Mouse (Mus musculus): ENCODE data around the gene Kndc1.

The Kndc1 gene

GRCm38 (mm10) chr7:139963814-139964213 lies 69.3 kb downstream of the Kndc1 start:
- CTCF ChIA-PET, result interaction anchor here in 3 of 4 experiments (0.7 to 1.3 kb wide), 3 partner anchors 31 to 100 kb away, joined by 3 to 4 read pairs (median 4); no protein-coding TSS in a partner anchor
- POLR2A ChIA-PET, result interaction anchor here in 3 of 4 experiments (0.5 to 1.6 kb wide), 7 partner anchors 9 to 480 kb away, joined by 3 to 8 read pairs (median 4); partner anchors contain the start of gene Fuom (in 1 of the 3)

GRCm38 (mm10) chr7:139967175-139967574 lies 72.7 kb downstream of the Kndc1 start:
- POLR2A ChIA-PET, result no interaction called here
- CTCF ChIA-PET, result interaction anchor here in 1 of 4 experiments (0.6 kb wide), 1 partner anchor 919 kb away, joined by 3 read pairs; no protein-coding TSS in a partner anchor

- CTCF ChIA-PET, result interaction anchor here (0.7 to 6.3 kb wide), 17 partner anchors 8 to 106 kb away, joined by 3 to 51 read pairs (median 7); partner anchors contain the start of genes 6430531B16Rik (in 2 of the 4) and Adam8 (in 1 of the 4)
- POLR2A ChIA-PET, result interaction anchor here in 2 of 4 experiments (0.7 to 2.2 kb wide), 4 partner anchors 18 to 1087 kb away, joined by 3 to 6 read pairs (median 5); partner anchors contain the start of gene Adam8 (in 1 of the 2)
These were observed 73.9 kb downstream of the Kndc1 start for GRCm38 (mm10) chr7:139968428-139968827.

GRCm38 (mm10) chr7:139969348-139970130 lies 75.0 kb downstream of the Kndc1 start:
- CTCF ChIA-PET, result interaction anchor here (0.5 to 6.3 kb wide), 66 partner anchors 7 to 1425 kb away, joined by 3 to 51 read pairs (median 4); partner anchors contain the start of genes 6430531B16Rik (in 2 of the 4), Adam8 (in 1 of the 4), Cfap46 (in 1 of the 4) and Kndc1 (in 1 of the 4)
- POLR2A ChIA-PET, result interaction anchor here (0.6 to 2.2 kb wide), 15 partner anchors 8 to 1252 kb away, joined by 3 to 7 read pairs (median 4); partner anchors contain the start of genes 6430531B16Rik (in 1 of the 4), Adam8 (in 1 of the 4) and Kndc1 (in 1 of the 4)

DNA sequence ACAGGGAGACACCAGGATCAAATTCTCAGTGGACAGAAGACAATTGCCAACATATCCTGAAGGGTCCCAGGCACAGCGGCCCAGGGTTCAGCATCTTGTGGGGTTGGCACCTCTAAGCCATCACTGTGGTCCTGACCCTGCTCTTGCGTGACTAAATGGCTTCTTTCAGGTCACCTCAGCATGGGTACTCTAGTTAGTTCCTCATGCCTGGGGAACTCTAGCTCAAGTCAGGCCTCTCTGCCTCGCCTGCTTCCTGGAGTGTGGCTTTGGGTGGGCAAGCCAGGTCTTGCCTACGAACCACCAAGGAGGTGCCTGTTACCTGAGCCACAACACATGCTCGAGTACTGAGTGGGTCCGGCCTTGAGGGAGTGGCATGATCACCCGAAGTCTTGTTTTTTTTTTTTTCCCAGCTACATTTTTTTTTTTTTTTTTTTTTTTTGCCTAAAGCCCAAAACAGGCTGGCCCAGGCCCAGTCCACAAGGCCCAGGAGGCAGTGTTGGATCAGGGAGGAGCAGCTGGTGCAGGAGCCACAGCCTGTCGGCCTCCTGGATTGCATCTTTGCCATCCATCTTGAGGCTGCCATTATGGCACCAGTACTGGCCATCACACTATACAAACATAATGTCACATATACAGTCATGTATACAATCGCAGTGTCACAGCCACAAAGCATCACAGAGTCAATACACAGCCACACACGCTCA lies 75.9 kb downstream of the Kndc1 start:
- CTCF ChIA-PET, result interaction anchor here (0.6 to 6.3 kb wide), 29 partner anchors 8 to 1424 kb away, joined by 3 to 51 read pairs (median 7); partner anchors contain the start of genes 6430531B16Rik (in 2 of the 4), Adam8 (in 1 of the 4), Cfap46 (in 1 of the 4) and Kndc1 (in 1 of the 4)

GRCm38 (mm10) chr7:139970979-139971378 lies 76.5 kb downstream of the Kndc1 start:
- CTCF ChIA-PET, result interaction anchor here in 3 of 4 experiments (1.4 to 6.3 kb wide), 8 partner anchors 16 to 92 kb away, joined by 7 to 51 read pairs (median 15); partner anchors contain the start of gene Adam8 (in 1 of the 3)
- POLR2A ChIA-PET, result interaction anchor here in 3 of 4 experiments (0.7 to 2.3 kb wide), 9 partner anchors 14 to 188 kb away, joined by 3 to 13 read pairs (median 4); partner anchors contain the start of genes Adam8 (in 1 of the 3) and Mtg1 (in 1 of the 3)

More for the DNA sequence above, 75.9 kb downstream of the Kndc1 start:
- POLR2A ChIA-PET, result interaction anchor here in 3 of 4 experiments (0.7 to 1.9 kb wide), 9 partner anchors 8 to 187 kb away, joined by 3 to 7 read pairs (median 4); partner anchors contain the start of gene 6430531B16Rik (in 1 of the 3)

DNA sequence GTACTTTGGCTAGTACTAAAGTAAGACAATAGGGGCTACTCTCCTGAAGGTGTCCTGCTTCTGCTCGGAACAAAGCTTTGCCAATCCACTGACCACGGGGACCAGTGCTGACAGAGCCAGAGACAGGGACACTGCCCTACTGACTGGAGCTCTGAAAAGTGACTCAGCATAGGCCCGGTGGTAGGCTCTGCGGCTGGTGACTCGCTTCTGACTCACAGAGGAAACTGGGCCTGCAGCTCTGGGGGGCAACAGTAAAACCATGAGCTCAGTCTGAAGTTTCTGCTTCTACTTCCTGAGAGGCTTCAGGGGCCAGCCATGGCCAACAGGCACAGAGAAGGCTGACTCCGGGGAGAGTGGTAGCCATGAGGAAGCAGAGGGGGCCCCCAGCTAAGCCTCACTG lies 76.9 kb downstream of the Kndc1 start:
- POLR2A ChIA-PET, result interaction anchor here in 2 of 4 experiments (0.9 to 3.1 kb wide), 10 partner anchors 14 to 166 kb away, joined by 3 to 13 read pairs (median 4); partner anchors contain the start of genes Adam8 (in 2 of the 2) and Mtg1 (in 1 of the 2)
- CTCF ChIA-PET, result interaction anchor here in 3 of 4 experiments (1.4 to 6.3 kb wide), 7 partner anchors 17 to 91 kb away, joined by 7 to 51 read pairs (median 15); partner anchors contain the start of gene Adam8 (in 1 of the 3)

DNA sequence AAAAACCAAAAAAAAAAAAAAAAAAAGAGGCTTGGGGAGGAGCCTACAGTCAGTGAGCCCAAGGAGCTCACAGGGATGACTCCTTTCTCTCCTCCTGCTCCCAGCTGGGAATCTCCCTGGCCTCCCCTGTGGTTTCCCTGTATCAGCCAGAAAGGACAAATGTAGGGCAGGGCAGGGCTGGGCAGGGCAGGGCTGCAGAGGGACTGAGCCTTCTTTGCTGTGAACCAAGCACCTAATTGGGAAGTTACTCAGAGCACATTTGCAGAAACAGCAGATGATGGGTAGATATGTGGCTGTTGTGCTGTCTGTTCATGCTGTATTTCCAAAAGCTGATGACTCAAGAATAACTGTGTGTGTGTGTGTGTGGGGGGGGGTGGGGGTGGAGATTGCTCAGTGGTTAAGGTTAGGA lies 78.4 kb downstream of the Kndc1 start:
- ChIA-PET CTCF (interaction anchor here in 3 of 4 experiments (0.6 to 6.3 kb wide), 7 partner anchors 21 to 89 kb away, joined by 3 to 51 read pairs (median 3); partner anchors contain the start of gene Adam8 (in 1 of the 3)), POLR2A (interaction anchor here (0.5 to 3.1 kb wide), 18 partner anchors 9 to 160 kb away, joined by 3 to 13 read pairs (median 3); partner anchors contain the start of genes Adam8 (in 2 of the 4), Tubgcp2 (in 1 of the 4) and Zfp511 (in 1 of the 4))

DNA sequence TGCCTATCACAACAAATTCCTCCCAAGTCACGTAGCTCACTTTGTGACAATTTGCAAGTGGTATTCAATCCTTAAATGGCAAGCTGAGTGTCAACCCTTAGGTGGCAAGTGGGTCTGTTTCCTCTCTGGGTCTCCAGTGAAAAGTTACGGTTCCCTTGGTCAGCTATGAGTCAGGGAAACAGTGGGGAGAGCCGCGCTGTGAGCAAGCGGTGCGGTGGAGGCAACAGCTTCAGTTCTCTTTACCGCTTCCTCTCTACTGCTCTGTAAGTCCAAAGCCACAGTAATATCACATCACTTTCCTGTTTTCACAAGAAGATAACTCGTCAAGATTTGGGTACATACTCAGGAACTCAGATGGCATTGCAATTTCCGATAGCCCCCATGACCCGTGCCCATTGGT lies 79.8 kb downstream of the Kndc1 start:
- ChIA-PET CTCF (interaction anchor here in 1 of 4 experiments (6.3 kb wide), 1 partner anchor 20 kb away, joined by 51 read pairs; the partner anchor contains the start of gene Adam8), POLR2A (interaction anchor here in 3 of 4 experiments (0.6 to 3.1 kb wide), 6 partner anchors 18 to 84 kb away, joined by 3 to 12 read pairs (median 4); partner anchors contain the start of gene Adam8 (in 1 of the 3))

DNA sequence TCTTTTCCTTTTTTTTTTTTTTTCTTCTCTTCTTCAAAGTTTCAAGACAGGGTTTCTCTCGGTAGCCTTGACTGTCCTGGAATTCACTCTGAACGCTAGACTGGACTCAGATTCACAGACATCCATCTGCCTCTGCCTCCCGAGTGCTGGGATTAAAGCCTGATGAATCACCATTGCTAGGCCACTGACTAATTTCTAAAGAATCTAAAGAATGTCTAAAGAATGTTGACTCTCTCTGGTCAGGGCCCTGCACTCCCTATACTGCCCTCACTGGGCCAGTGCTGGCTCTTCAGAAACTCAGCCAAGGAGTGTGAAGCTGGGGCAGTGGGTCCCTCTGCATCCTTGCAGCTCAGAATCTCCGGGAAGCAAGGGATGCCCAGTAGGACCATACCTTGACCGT lies 81.0 kb downstream of the Kndc1 start:
- CTCF ChIA-PET, result interaction anchor here in 3 of 4 experiments (0.6 to 0.7 kb wide), 3 partner anchors 19 to 75 kb away, joined by 3 to 5 read pairs (median 3); no protein-coding TSS in a partner anchor

GRCm38 (mm10) chr7:139978278-139978892 lies 83.9 kb downstream of the Kndc1 start, which contains the start of gene 6430531B16Rik:
TSS of gene 6430531B16Rik (minus strand) at chr7:139978755.
- ChIA-PET CTCF (interaction anchor here in 3 of 4 experiments (0.6 to 2.2 kb wide), 7 partner anchors 9 to 867 kb away, joined by 3 to 10 read pairs (median 7); partner anchors contain the start of gene Scgb1c1 (in 1 of the 3)), POLR2A (interaction anchor here in 3 of 4 experiments (0.7 to 1.4 kb wide), 14 partner anchors 9 to 295 kb away, joined by 3 to 6 read pairs (median 3); partner anchors contain the start of genes Adam8 (in 2 of the 3), Cfap46 (in 1 of the 3), Msx3 (in 1 of the 3) and Tubgcp2 (in 1 of the 3))

More for the DNA sequence above, 81.0 kb downstream of the Kndc1 start:
- POLR2A ChIA-PET, result interaction anchor here in 2 of 4 experiments (0.6 to 1.0 kb wide), 2 partner anchors 16 kb away, joined by 4 to 6 read pairs; no protein-coding TSS in a partner anchor

DNA sequence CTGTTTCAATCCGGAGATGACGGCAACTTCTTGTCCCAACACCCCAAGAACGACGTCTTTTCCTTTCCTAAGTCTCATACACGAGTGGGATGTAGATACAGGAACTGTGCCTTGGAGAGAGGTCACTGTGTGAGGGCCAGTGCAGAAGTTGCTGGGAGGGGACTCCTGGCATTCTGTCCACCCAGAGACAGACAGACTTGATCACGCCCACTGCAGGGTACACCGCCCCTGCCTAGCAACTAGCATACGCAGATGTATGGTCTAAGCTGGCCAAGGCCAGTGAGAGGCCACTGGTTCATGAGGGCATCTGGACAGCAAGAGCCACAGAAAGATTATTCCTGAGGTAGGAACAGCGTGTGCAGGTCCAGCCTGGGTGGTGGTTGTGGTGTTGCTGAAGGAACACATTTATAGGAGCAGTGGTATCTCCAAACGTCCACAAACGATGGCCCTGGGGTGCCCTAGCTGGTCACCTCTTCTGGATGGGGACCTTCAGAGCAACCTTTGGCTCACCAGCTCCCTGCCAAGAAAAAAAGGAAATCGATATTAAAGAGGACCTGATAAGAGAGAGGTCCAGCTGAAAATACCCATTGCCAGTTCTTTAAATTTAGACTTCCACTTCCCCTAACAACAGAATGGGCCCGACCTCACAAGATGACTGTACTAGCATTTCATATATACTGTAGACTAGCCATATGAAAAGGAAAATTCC lies 84.7 kb downstream of the Kndc1 start:
- POLR2A ChIA-PET, result interaction anchor here in 3 of 4 experiments (0.6 to 1.3 kb wide), 6 partner anchors 10 to 78 kb away, joined by 3 to 4 read pairs (median 3); partner anchors contain the start of genes Msx3 (in 1 of the 3) and Tubgcp2 (in 1 of the 3)
- CTCF ChIA-PET, result interaction anchor here in 2 of 4 experiments (0.6 to 2.2 kb wide), 4 partner anchors 10 to 866 kb away, joined by 3 to 10 read pairs (median 6); partner anchors contain the start of gene Scgb1c1 (in 1 of the 2)

DNA sequence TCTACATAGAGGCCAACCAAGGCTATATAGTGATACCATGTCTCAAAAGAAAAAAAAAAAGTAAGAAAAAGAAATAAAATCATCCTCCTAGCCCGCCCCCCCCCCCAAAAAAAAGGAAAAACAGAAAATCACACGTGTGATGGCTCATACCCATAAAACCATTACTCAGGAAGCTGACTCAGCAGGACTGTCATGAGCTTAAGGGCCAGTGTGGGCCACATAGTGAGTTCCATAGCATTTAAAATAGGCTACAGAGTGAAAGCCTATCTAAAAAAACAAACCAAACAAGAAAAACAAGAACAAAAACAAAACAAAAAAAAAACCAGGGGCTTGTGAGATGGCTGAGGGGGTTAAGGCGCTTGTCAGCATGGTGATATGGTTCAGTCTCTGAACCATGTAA lies 86.3 kb downstream of the Kndc1 start:
- CTCF ChIA-PET, result interaction anchor here in 3 of 4 experiments (0.6 to 1.2 kb wide), 4 partner anchors 11 to 14 kb away, joined by 3 to 6 read pairs (median 3); no protein-coding TSS in a partner anchor
- POLR2A ChIA-PET, result interaction anchor here in 2 of 4 experiments (0.6 to 0.8 kb wide), 3 partner anchors 11 to 66 kb away, joined by 3 to 9 read pairs (median 3); no protein-coding TSS in a partner anchor

- ChIA-PET POLR2A (interaction anchor here in 3 of 4 experiments (0.6 to 1.4 kb wide), 4 partner anchors 9 to 36 kb away, joined by 3 to 7 read pairs (median 5); no protein-coding TSS in a partner anchor), CTCF (interaction anchor here in 3 of 4 experiments (0.8 to 1.4 kb wide), 5 partner anchors 10 to 14 kb away, joined by 3 to 5 read pairs (median 4); partner anchors contain the start of gene Adam8 (in 1 of the 3))
These were observed 87.6 kb downstream of the Kndc1 start for GRCm38 (mm10) chr7:139982058-139982457.

GRCm38 (mm10) chr7:139984505-139984904 lies 90.0 kb downstream of the Kndc1 start:
- ChIA-PET CTCF (interaction anchor here in 3 of 4 experiments (0.6 to 3.1 kb wide), 5 partner anchors 10 to 46 kb away, joined by 3 to 13 read pairs (median 3); no protein-coding TSS in a partner anchor), POLR2A (interaction anchor here in 1 of 4 experiments (1.0 to 1.1 kb wide), 2 partner anchors 11 to 52 kb away, joined by 3 read pairs; partner anchors contain the start of genes Tubgcp2 and Zfp511)
